Mouse (Mus musculus) activated CD4-positive, CD25-positive, alpha-beta regulatory T cell, adult 4 months (primary cell): ENCODE results near the gene Ncs1. TPM values are rescaled to one million over a fixed set of nuclear protein-coding genes. Genes with fewer than 3 reads are reported as not detected.

Experiments
- ATAC-seq: one replicate; pipeline ENCODE4 v1.8.0; 2017
- polyA plus RNA-seq, 2 experiments: library from polyadenylated mRNA; unstranded; fragments of 100-300 nt; shearing (Covaris generic); gene quantifications; one replicate each; pipeline ENCODE4 v1.2.1; 2017

Gene Ncs1
- 1 to 10 TPM in 1 of 2 experiments, under 1 TPM in 1; 0.53 to 1.4 TPM for polyA plus RNA-seq

- ATAC-seq, result no peak
Observed at GRCm38 (mm10) chr2:31245491-31246141, at the start of gene Ncs1. Ncs1 (plus strand) TSS chr2:31245823.

- ATAC-seq, result no peak
Observed at GRCm38 (mm10) chr2:31198621-31199020, 47.0 kb upstream of the Ncs1 start.

- no peak for ATAC-seq
Observed at GRCm38 (mm10) chr2:31200051-31200450, 45.6 kb upstream of the Ncs1 start.

GRCm38 (mm10) chr2:31201851-31202250 lies 43.8 kb upstream of the Ncs1 start:
- ATAC-seq, result no peak

- no peak for ATAC-seq
Observed at GRCm38 (mm10) chr2:31202357-31202756, 43.3 kb upstream of the Ncs1 start.

GRCm38 (mm10) chr2:31202956-31203355 lies 42.7 kb upstream of the Ncs1 start:
- no peak for ATAC-seq

DNA sequence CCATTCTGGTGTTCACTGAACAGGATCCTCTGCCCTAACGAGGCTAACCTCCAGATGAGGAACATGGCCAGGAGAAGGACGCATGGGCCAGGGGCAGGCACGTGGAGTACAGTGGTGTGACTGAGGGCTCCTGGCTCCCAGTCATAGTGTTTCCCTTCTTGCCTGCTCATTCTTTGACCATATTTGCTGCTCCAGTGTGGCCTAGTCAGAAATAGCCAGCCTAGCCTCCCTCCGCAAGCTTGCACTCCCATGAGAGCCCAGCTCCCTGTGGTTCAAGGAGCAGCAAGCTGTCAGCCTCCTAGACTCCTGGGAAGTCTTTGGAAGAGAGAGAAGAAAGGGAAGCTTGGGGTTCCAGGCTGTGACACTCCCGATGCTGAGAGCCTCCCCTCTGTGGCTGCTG lies 40.9 kb upstream of the Ncs1 start:
- no peak for ATAC-seq

DNA sequence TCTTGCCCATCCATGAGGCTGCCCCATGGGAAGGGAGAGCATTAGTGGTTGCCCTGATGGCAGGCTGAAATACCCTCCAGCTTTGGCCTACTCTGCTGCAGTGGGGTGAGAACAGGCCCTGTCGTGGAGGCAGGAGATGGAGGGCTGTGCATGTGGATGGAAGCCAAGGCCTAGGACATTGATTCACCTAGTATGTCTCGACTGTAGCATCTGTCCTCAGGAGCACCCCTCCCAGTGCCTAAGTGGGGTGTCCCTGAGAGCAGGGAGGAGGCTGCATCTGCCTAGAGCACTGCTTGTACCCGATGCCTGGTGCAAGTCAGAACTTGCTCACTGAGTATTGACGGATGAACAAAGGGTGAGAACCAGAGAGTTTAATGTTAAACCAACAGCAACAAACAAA lies 39.4 kb upstream of the Ncs1 start:
- no peak for ATAC-seq

- no peak for ATAC-seq
Observed at GRCm38 (mm10) chr2:31206882-31207281, 38.7 kb upstream of the Ncs1 start.

DNA sequence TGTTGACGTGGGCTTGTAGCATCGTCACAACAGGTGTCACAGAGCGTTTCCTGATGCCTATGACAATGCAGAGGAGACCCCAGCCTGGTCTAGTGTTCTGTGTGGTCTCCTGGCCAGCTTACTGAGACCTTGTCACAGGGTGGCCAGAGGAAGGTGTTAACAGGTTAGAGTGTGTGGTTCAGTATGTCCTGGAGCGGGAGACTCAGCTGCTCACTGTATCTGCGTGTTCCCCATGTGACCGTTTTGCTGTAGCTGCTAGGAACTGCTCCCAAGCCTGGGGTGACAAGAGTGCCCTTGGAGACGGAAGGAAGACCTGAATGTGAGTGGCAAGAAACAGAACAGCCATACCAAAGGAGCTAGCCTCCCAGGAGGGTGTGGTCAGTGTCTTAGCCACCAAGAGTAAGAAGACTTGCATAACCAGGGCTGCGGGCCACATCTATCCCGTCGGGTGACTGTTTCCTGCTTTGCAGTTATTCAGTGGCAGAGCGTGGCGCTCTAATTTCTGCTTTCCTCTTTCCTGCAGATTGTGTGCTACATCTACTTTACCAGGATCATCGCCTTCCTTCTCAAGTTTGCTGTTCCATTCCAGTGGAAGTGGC lies 37.0 kb upstream of the Ncs1 start:
- no peak for ATAC-seq

GRCm38 (mm10) chr2:31209525-31209924 lies 36.1 kb upstream of the Ncs1 start:
- no peak for ATAC-seq

- ATAC-seq, result no peak
Observed at GRCm38 (mm10) chr2:31210144-31210847, 35.3 kb upstream of the Ncs1 start.

GRCm38 (mm10) chr2:31211204-31211603 lies 34.4 kb upstream of the Ncs1 start:
- ATAC-seq, result no peak

GRCm38 (mm10) chr2:31214211-31214796 lies 31.3 kb upstream of the Ncs1 start:
- no peak for ATAC-seq

DNA sequence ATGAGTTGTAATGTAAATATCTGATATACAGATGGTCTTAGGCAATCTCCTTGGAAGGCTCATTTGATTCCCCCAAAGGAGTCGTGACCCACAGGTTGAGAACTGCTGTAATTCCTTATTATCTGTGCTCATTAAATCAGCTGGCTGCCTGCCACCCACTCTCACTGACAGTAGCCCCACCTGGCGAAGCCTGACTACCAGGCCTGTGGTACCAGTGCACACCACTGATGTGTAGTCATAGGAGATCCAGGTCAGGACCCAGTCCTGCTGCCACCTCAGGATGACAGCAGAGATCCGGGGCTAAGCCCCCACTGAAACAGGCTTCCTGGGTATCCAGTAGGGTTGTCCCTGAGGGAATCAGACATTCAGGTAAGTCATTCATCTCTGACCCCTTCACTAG lies 27.0 kb upstream of the Ncs1 start:
- ATAC-seq, result no peak

DNA sequence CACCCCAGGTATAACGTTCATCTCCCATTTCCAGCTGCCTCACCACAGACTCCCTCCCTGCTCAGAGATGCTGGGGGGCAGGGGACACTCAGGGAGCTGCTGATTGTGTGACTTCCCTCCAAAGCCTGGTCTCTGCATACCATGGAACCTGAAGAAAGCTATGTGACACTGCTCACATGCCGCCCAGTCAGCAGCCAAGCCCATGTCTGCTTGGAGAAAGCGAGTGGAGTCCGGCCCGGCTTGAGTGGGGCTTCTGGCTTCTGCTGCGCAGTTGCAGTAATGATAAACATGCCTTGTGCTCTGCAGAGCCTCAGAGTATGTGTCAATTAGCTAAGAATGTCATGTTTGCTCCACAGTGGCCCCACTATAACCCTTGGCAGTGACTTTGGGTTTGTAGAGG lies 26.2 kb upstream of the Ncs1 start:
- no peak for ATAC-seq

GRCm38 (mm10) chr2:31220844-31221243 lies 24.8 kb upstream of the Ncs1 start:
- ATAC-seq, result no peak

DNA sequence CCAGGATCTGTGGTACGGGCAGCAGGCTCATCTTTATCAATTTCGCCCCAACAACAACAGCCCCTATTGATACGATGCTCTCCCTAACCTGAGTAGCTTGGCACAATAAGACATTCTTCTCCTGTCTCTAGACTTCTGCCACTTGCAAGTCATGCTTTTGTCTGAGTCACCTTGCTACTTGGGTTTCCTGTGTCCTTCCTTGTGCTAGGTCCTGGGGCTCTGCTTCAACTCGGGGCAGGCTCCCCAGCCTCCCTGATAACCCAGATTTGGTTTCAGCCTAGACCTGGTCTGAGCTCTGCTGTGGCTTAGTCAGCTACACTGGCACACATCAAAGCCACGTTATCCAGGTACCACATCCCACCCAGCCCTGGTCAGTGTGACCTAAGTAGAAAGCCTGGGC lies 24.0 kb upstream of the Ncs1 start:
- no peak for ATAC-seq

DNA sequence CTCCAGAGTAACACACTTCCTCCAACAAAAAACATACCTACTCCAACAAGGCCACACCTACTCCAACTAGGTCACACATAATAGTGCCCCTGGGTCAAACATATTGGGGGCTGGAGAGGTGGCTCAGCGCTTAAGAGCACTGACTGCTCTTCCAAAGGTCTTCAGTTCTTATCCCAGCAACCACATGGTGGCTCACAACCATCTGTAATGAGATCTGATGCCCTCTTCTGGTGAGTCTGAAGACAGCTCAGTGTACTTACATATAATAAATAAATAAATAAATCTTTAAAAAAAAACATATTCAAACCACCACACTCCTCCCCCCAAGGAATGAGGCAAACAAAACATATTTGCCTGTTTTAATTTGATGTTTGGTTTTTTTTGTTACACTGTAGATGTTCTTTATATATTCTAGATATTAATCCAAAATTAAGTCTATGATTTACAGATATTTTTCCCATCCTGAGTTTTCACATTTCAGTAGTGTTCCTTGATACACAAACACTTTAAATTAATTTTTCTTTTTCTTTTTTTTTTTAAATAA lies 16.8 kb upstream of the Ncs1 start:
- no peak for ATAC-seq

GRCm38 (mm10) chr2:31239203-31239696 lies 6.4 kb upstream of the Ncs1 start:
- ATAC-seq, result no peak

GRCm38 (mm10) chr2:31239833-31240232 lies 5.8 kb upstream of the Ncs1 start:
- ATAC-seq, result no peak

DNA sequence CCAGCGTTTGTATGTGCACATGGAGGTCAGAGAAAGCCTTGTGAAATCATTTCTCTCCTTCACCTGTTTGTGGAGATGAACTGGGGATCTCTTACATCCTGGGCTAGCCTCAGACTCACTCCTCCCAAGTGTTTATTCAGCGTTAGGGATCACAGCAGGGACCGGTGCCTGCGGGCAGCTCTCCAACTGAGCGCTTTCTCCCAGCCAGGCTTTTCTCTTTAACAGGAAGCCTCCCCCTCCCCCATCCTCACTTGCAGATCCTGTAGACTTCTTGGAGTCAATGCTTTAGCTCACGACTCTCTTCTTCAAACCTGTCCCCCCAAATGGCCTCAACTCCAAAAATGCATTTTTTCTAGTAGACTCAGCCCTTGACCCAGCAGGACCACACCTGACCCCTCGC lies 4.0 kb upstream of the Ncs1 start:
- no peak for ATAC-seq

- ATAC-seq, result no peak
Observed at GRCm38 (mm10) chr2:31244216-31244615, 1.4 kb upstream of the Ncs1 start.
